Mouse (Mus musculus) mouse trophoblast stem cell (cell line): ENCODE data around the gene Zfp820.
"Not testable (repeated sequence)": the region's sequence is repeated elsewhere in the genome, so short reads cannot be mapped to it uniquely, and the experiment has no call there.

ENCODE experiments used
- in situ Hi-C, 2 experiments: fragments of 300-500 bp; cut with MseI, MboI; formaldehyde crosslinking; loops; 2 replicates in 1 of 2; 3 replicates in 1 of 2; pipeline ENCODE4 v1.15.1; 2025

Zfp820 gene

GRCm38 (mm10) chr17:21845545-21846321 is at the start of gene Zfp820:
Gene Zfp820, minus strand, starts transcription at chr17:21845772.
- in situ Hi-C loops, result no loop called here

GRCm38 (mm10) chr17:21871256-21871655 is 25.7 kb upstream of the Zfp820 start:
- in situ Hi-C loops, result no loop called here

- in situ Hi-C loops, result not testable (repeated sequence)
These were observed 680 bp upstream of the Zfp820 start for GRCm38 (mm10) chr17:21846322-21846582.

GRCm38 (mm10) chr17:21838510-21838909 is 7.1 kb downstream of the Zfp820 start:
- in situ Hi-C loops, result no loop called here

- in situ Hi-C loops, result not testable (repeated sequence)
These were observed 44.2 kb downstream of the Zfp820 start for GRCm38 (mm10) chr17:21801373-21801772.

GRCm38 (mm10) chr17:21792256-21792655 is 53.3 kb downstream of the Zfp820 start:
- in situ Hi-C loops, result no loop called here

GRCm38 (mm10) chr17:21770336-21770735 is 75.2 kb downstream of the Zfp820 start:
- in situ Hi-C loops, result no loop called here
